Mouse (Mus musculus): ENCODE results near the gene Cdh12. TPM values are rescaled to one million over a fixed set of nuclear protein-coding genes. Genes with fewer than 3 reads are reported as not detected.

The Cdh12 gene
- polyA plus RNA-seq, 1 experiment from 2014 or later, result 0.36 TPM

DNA sequence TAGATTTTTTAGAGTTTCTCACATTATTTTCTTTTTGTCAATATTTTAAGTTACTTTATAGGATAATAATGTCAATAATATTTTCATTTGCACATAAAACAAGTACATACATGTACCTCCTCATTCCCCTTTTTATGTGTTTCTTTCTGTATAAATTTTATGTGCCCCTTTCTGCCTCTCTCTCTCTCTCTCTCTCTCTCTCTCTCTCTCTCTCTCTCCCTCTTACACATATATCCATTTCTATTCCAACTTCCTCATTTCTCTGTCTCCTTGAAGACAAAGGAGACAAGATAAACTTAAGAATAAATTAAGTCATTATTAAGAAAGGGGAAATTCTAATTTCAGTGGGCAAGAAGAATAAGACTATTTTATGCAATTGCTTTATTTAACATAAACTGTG lies 324.4 kb downstream of the Cdh12 start:
- H3K4me1 ChIP-seq, result no peaks in the 10 kb centered on the region
- no peak overlapping the region for H3K27ac ChIP-seq
- no peak overlapping the region for H3K9ac ChIP-seq
- no peaks in the 10 kb centered on the region for H3K36me3 ChIP-seq
- H3K4me2 ChIP-seq (replicated peaks), result no peak overlapping the region
- H3K27me3 ChIP-seq, result no peaks in the 10 kb centered on the region
- no peak overlapping the region for H3K4me3 ChIP-seq
- no peaks in the 10 kb centered on the region for H3K9me3 ChIP-seq
- ATAC-seq (ENCODE audit: low FRiP score, low read depth), result no peak

GRCm38 (mm10) chr15:20796999-20797398 lies 347.9 kb downstream of the Cdh12 start:
- 0 out of 2 replicates have a peak, but pooled peaks cover 3% of the 10 kb centered on the region for H3K4me1 ChIP-seq
- no peak overlapping the region for H3K4me2 ChIP-seq (replicated peaks)
- no peaks in the 10 kb centered on the region for H3K9me3 ChIP-seq
- H3K36me3 ChIP-seq, result no peaks in the 10 kb centered on the region
- H3K27ac ChIP-seq, result no peak overlapping the region
- no peak overlapping the region for H3K9ac ChIP-seq
- no peaks in the 10 kb centered on the region for H3K27me3 ChIP-seq
- ATAC-seq (ENCODE audit: low FRiP score, low read depth), result no peak
- 32% methylated on average over 4 of the region's 4 CpGs for WGBS
- H3K4me3 ChIP-seq, result no peak overlapping the region

- WGBS, result 83% methylated on average over 2 of the region's 2 CpGs
- 0 out of 2 replicates have a peak, but pooled peaks cover 3% of the 10 kb centered on the region for H3K4me1 ChIP-seq
Observed at GRCm38 (mm10) chr15:20798541-20798940, 349.5 kb downstream of the Cdh12 start.

DNA sequence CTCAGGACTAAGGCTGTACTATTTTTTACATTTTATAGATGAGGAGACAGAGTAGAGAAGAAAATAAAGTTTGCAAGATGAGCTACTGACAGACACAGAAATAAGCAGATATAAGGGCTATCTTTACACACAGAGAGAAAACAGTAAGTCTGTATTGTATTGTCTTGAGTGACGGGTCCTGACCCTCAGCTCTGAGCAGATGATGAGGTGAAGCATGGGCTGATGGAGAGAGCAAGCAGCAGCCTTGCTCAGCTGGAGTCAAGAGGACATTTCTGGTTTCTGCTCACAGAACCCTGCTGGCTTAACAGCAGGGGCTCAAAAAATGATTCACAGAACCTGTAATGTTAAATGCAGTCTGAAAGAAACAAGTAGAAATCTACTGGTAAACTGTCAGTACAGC lies 386.8 kb downstream of the Cdh12 start:
- Histone ChIP-seq H3K4me2 (replicated peaks) (no peak overlapping the region), H3K27ac (no peak overlapping the region), H3K4me3 (no peak overlapping the region), H3K4me1 (no peaks in the 10 kb centered on the region), H3K27me3 (no peaks in the 10 kb centered on the region), H3K9ac (no peak overlapping the region), H3K9me3 (no peaks in the 10 kb centered on the region; the same call in 1 of the 2 replicates), H3K36me3 (no peaks in the 10 kb centered on the region)
- no peak for ATAC-seq (ENCODE audit: low FRiP score, low read depth)
- 44% methylated on average over 1 of the region's 1 CpGs for WGBS

More at GRCm38 (mm10) chr15:20798541-20798940, 349.5 kb downstream of the Cdh12 start:
- H3K9me3 ChIP-seq, result no peaks in the 10 kb centered on the region
- no peak overlapping the region for H3K9ac ChIP-seq
- H3K36me3 ChIP-seq, result no peaks in the 10 kb centered on the region
- no peak overlapping the region for H3K27ac ChIP-seq
- ATAC-seq (ENCODE audit: low FRiP score, low read depth), result no peak
- no peaks in the 10 kb centered on the region for H3K27me3 ChIP-seq
- no peak overlapping the region for H3K4me2 ChIP-seq (replicated peaks)
- no peak overlapping the region for H3K4me3 ChIP-seq

DNA sequence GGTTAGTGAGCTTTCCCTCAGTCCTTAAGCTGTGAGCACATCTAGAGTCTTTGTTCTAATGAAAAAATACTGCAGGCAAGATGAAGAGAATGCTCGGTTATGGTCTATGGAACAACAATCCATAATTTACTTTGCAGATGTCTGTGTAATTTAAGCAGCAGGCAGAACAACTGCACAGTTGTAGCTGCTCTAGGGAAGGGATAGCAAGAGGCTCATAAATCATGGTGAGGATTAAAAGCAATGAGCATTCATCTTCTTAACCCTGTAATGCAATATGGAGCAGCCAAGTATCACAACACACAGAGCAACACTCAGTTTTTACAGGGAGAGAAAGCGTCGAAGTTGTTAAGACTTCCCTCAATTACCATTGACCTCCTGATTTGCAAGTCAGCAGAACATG lies 387.9 kb downstream of the Cdh12 start:
- H3K27me3 ChIP-seq, result no peaks in the 10 kb centered on the region
- no peaks in the 10 kb centered on the region for H3K9me3 ChIP-seq
- peak; percentile 91 for ATAC-seq (ENCODE audit: low FRiP score, low read depth)
- H3K4me1 ChIP-seq, result no peaks in the 10 kb centered on the region
- no peak overlapping the region for H3K27ac ChIP-seq
- no peak overlapping the region for H3K9ac ChIP-seq
- no peak overlapping the region for H3K4me2 ChIP-seq (replicated peaks)
- H3K36me3 ChIP-seq, result no peaks in the 10 kb centered on the region
- 20% methylated on average over 3 of the region's 3 CpGs for WGBS
- no peak overlapping the region for H3K4me3 ChIP-seq

- Histone ChIP-seq H3K4me3 (no peak overlapping the region), H3K4me1 (no peaks in the 10 kb centered on the region), H3K9ac (no peak overlapping the region), H3K27me3 (no peaks in the 10 kb centered on the region), H3K9me3 (no peaks in the 10 kb centered on the region), H3K36me3 (no peaks in the 10 kb centered on the region), H3K27ac (no peak overlapping the region), H3K4me2 (replicated peaks) (no peak overlapping the region)
- WGBS, result 90% methylated on average over 5 of the region's 5 CpGs
- no peak for ATAC-seq (ENCODE audit: low FRiP score, low read depth)
Observed at GRCm38 (mm10) chr15:20841479-20841878, 392.4 kb downstream of the Cdh12 start.

GRCm38 (mm10) chr15:20863076-20863475 lies 414.0 kb downstream of the Cdh12 start:
- H3K27me3 ChIP-seq, result no peaks in the 10 kb centered on the region
- H3K9ac ChIP-seq, result no peak overlapping the region
- no peak overlapping the region for H3K27ac ChIP-seq
- whole genome bisulfite sequencing, result 47% methylated on average over 2 of the region's 2 CpGs
- no peak overlapping the region for H3K4me3 ChIP-seq
- H3K4me1 ChIP-seq, result no peaks in the 10 kb centered on the region
- ATAC-seq (ENCODE audit: low FRiP score, low read depth), result no peak
- H3K9me3 ChIP-seq, result no peaks in the 10 kb centered on the region
- no peaks in the 10 kb centered on the region for H3K36me3 ChIP-seq
- no peak overlapping the region for H3K4me2 ChIP-seq (replicated peaks)

- WGBS, result 71% methylated on average over 1 of the region's 1 CpGs
Observed at GRCm38 (mm10) chr15:20872518-20872917, 423.5 kb downstream of the Cdh12 start.

GRCm38 (mm10) chr15:20876993-20877392 lies 427.9 kb downstream of the Cdh12 start:
- Histone ChIP-seq H3K4me1 (no peaks in the 10 kb centered on the region), H3K4me2 (replicated peaks) (no peak overlapping the region), H3K4me3 (no peak overlapping the region), H3K9me3 (no peaks in the 10 kb centered on the region), H3K27ac (no peak overlapping the region), H3K27me3 (no peaks in the 10 kb centered on the region), H3K9ac (no peak overlapping the region), H3K36me3 (no peaks in the 10 kb centered on the region)
- 88% methylated on average over 2 of the region's 2 CpGs for WGBS
- ATAC-seq (ENCODE audit: low FRiP score, low read depth), result no peak

More at GRCm38 (mm10) chr15:20872518-20872917, 423.5 kb downstream of the Cdh12 start:
- Histone ChIP-seq H3K9ac (no peak overlapping the region), H3K27ac (no peak overlapping the region), H3K36me3 (no peaks in the 10 kb centered on the region), H3K9me3 (no peaks in the 10 kb centered on the region), H3K4me2 (replicated peaks) (no peak overlapping the region), H3K27me3 (no peaks in the 10 kb centered on the region), H3K4me1 (no peaks in the 10 kb centered on the region), H3K4me3 (no peak overlapping the region)
- ATAC-seq (ENCODE audit: low FRiP score, low read depth), result no peak

DNA sequence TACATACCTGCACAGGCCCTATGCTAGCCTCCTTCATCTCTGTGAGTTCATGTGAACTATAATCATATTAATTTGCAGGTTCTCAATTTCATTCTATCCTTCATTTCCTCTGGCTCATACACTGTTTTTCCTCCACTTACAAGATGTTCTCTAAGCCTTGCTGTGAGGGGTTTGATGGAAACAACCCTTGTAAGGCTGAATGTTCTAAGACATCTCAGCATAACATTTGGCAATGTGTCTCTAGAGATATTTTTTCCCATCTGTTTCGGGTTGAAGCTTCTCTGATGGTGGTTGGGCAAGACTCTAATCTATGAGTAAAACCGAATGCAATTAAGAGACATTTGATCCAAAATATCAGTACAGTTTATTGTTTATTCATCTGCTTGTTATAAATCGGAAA lies 444.4 kb downstream of the Cdh12 start:
- H3K9ac ChIP-seq, result no peak overlapping the region
- H3K36me3 ChIP-seq, result no peaks in the 10 kb centered on the region
- H3K4me1 ChIP-seq, result no peaks in the 10 kb centered on the region
- no peak for ATAC-seq (ENCODE audit: low FRiP score, low read depth)
- H3K4me2 ChIP-seq (replicated peaks), result no peak overlapping the region
- whole genome bisulfite sequencing, result 84% methylated on average over 3 of the region's 3 CpGs
- H3K27me3 ChIP-seq, result no peaks in the 10 kb centered on the region
- H3K9me3 ChIP-seq, result no peaks in the 10 kb centered on the region
- H3K4me3 ChIP-seq, result no peak overlapping the region
- H3K27ac ChIP-seq, result no peak overlapping the region

DNA sequence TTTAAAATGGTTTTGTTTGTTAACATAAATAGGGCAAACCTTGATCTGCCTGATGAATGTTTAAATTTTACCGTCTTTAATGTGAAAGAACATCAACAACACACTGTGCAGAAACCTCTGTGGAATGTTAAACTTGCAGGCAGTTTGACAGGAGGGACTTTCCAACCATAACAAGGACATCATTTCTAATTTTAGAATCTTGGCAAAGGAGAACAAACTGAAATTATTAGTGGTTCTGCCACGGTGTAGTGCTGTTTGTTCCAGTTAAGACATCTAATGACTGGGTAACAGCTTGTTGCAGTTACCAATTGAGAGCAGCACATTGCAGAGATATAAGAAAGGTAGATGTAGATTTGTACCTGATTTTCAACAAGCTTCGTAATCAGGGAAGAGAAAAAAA lies 453.5 kb downstream of the Cdh12 start:
- no peak for ATAC-seq (ENCODE audit: low FRiP score, low read depth)
- Histone ChIP-seq H3K36me3 (no peaks in the 10 kb centered on the region), H3K9me3 (no peaks in the 10 kb centered on the region), H3K9ac (no peak overlapping the region), H3K4me3 (no peak overlapping the region), H3K4me2 (replicated peaks) (no peak overlapping the region), H3K27me3 (no peaks in the 10 kb centered on the region), H3K4me1 (no peaks in the 10 kb centered on the region), H3K27ac (no peak overlapping the region)
- WGBS, result 47% methylated on average over 3 of the region's 3 CpGs

DNA sequence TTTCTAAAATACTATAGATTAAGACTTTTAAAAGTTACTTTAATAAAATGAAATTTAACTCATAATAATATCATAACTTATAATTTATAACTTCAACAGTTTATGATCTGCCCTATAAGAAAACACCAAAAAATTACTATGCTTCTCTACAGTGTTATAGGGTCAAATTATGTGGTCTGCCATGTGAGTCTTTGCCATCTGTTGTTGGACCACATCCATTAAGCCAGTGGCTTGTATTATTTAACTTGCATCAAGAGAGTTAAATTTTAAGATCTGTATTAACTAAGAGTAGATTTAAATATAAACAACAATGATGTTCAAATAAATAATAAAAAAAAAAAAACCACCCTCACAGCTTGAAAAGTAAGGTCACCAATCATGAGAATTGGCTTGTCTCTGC lies 479.2 kb downstream of the Cdh12 start:
- no peak for ATAC-seq (ENCODE audit: low FRiP score, low read depth)
- H3K27me3 ChIP-seq, result no peaks in the 10 kb centered on the region
- no peaks in the 10 kb centered on the region for H3K9me3 ChIP-seq
- no peak overlapping the region for H3K27ac ChIP-seq
- no peak overlapping the region for H3K4me3 ChIP-seq
- H3K9ac ChIP-seq, result no peak overlapping the region
- no peaks in the 10 kb centered on the region for H3K4me1 ChIP-seq
- H3K36me3 ChIP-seq, result no peaks in the 10 kb centered on the region
- H3K4me2 ChIP-seq (replicated peaks), result no peak overlapping the region

DNA sequence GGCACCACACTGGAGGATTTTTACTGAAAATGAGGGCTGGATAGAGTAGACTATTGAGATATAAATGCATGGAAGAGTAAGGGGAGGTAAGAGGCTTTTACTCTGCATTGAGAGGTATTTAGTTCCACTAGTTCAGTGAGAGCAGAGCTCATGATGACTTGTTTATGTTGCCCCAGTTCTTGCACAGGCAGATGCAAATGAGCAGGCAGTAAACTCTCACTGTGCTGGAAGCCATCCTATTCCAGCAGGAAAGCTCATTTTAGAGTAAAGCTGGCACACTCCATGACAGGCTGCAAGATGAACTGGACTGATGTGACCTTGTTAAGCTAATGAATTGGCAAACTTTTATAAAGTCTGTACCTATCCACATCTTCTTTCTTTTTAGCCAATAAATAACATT lies 494.9 kb downstream of the Cdh12 start:
- no peak for ATAC-seq (ENCODE audit: low FRiP score, low read depth)
- Histone ChIP-seq H3K36me3 (no peaks in the 10 kb centered on the region), H3K27me3 (no peaks in the 10 kb centered on the region), H3K4me3 (no peak overlapping the region), H3K9me3 (no peaks in the 10 kb centered on the region), H3K9ac (no peak overlapping the region), H3K4me2 (replicated peaks) (no peak overlapping the region), H3K4me1 (no peaks in the 10 kb centered on the region), H3K27ac (no peak overlapping the region)

All from limb, embryonic 13.5 days (tissue).